Mouse (Mus musculus): ENCODE data around the gene Amer2. TPM values are rescaled to one million over a fixed set of nuclear protein-coding genes. Genes with fewer than 3 reads are reported as not detected.

The Amer2 gene
- total RNA-seq, 4 experiments from 2014 or later = 4.4 to 5.9 (median 4.6) TPM

GRCm38 (mm10) chr14:60386591-60387501, 13.8 kb downstream of the Amer2 start:
- no peak for DNase-seq

DNA sequence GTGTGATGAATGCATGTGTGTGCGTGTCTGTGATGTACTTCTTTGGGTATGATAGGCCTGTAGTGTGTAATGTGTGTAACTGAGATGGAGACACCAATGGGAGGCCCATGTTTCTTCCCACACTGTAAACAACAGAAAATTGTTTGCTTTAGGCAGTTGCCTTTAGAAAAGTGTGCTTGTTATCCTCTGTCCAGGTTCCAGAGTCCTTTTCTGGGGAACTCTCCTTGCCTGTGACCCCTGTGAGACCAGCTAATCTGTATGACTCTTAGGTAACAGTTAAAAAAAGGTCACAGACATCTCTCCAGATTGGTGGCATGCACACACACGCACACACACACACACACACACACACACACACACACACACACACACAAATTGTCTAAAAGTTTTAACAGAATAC, 15.3 kb downstream of the Amer2 start:
- DNase-seq = no peak

- no peak for DNase-seq
These were observed 19.1 kb downstream of the Amer2 start for GRCm38 (mm10) chr14:60392202-60392601.

DNA sequence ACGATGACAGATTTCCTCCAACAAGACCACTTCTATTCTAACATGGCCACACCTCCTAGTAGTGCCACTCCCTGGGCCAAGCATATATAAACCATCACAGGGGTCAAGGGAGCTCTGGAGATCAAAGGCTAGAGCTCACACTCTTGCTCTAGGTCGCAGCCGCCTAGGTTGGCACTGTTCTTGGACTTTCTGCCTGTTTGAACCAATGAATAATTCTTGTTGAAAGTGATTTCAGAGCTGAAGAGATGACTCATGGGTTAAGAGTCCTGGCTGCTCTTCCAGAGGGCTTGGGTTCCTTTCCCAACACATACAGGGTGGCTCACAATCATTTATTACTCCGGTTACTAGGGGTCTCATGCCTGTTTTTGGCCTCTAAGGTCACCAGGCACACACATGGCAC, 24.3 kb downstream of the Amer2 start:
- no peak for DNase-seq

DNA sequence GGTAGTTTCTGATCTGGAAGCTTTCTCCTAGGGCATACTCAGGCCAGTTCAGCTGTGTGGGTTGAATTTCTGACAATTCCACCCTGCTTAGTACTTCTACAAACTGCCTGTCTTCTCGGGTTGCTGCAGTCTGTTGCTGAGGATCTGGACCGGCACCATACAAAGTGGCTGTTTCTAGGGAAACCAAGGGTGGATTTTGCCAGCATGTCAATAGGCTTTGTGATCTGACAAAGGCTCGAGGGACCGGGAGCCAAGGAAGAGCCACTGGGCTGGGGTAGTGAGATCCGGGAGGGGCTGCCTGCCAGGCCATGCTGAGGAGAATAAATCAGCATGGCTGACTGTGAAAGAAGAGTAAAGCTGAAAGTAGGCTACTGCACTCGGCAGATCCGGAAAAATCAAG, 25.8 kb downstream of the Amer2 start:
- no peak for DNase-seq

- DNase-seq = no peak
These were observed 30.2 kb downstream of the Amer2 start for GRCm38 (mm10) chr14:60403228-60403627.

DNA sequence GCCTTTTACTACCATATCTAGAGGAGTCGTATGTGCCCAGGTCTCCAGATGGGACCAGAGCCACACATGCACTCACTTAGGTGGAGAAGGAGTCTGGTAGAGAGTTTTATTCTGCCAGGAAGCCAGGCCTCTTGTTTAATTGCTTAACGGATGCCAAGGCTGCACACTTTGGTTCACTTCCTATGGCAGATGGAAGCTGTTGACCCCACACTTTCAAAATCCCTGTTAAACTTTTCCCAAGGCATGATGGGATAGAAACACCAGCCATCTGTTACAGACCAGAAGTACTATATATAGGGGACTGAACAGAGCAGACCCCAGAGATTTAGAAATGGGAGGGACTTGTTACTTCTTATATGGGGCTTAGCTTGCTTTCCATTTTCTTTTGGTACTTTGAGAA, 32.8 kb downstream of the Amer2 start:
- DNase-seq = no peak

GRCm38 (mm10) chr14:60406543-60406942, 33.5 kb downstream of the Amer2 start:
- no peak for DNase-seq

GRCm38 (mm10) chr14:60407319-60407718, 34.3 kb downstream of the Amer2 start:
- no peak for DNase-seq

- DNase-seq = no peak
These were observed 36.8 kb downstream of the Amer2 start for GRCm38 (mm10) chr14:60409702-60410491.

DNA sequence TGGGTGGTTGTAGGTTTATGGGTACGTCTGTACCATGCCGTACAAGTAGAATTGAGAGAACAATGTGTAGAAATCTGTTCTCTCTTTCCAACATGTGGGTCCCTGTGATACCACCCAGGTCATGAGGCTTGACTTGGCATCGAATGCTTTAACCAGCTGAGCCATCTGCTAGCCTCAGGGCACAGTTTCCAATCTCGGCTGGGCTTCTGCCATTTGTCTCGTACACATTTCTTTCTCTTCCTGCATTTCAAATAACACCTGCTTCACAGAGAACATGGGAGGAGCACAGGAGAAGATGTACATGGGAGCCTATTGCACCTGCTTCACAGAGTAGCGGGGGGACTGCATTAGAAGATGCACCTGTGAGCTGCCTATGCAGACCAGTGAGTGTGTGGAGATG, 38.2 kb downstream of the Amer2 start:
- no peak for DNase-seq

DNA sequence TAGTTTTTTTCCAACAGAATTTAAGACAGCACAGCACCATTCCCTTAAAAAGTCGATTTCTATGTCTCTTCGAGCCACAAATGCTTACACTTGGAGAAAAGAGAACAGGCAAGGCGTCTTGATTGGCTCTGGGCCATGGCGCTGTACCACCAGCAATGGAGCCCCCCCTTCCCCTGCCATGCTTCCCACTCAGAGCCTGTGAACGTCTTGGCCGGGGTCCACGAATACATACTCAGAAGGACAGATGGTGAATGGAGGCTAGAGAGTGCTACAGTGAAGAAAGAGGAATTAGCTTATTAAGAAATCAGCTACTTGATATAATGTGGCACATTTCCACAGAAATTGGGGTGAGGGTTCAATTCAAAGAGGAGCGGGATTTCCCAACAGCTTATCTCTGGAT, 41.6 kb downstream of the Amer2 start:
- DNase-seq = no peak

DNA sequence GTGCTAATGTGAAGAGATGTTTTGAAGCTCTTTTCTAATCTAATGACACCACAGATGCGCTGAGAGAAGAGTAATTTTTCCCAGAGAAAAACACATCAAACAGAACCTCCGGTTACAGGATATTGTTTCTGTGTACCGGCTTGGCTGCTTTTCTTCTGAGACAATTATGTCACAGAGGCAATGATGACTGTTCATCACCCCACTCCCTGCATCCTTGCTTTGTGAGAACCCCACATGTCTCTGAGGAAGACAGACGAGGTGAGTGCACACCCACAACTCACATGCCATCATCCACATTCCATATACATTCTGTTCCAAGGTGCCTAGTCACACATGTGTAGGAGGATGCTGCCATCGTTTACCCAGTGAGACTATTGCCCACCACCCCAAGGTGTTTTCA, 44.9 kb downstream of the Amer2 start:
- no peak for DNase-seq

GRCm38 (mm10) chr14:60422920-60423319, 49.9 kb downstream of the Amer2 start:
- no peak for DNase-seq

GRCm38 (mm10) chr14:60424174-60424573, 51.1 kb downstream of the Amer2 start:
- DNase-seq = no peak

DNA sequence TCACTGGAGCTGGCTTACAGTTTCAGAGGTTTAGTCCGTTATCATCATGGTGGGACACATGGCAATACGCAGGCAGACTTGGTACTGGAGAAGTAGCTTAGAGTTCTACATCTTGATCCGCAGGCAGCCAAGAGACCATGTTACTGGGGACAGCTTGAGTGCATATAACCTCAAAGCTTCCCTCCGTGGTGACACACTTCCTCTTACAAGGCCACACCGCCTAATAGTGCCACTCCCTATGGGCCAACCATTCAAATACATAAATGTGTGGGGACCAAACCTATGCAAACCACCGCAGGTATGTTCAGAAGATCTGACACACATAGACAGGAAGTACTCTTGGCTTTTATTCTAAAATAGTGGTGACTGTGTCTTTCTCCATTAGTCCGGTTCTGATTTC, 52.5 kb downstream of the Amer2 start:
- no peak for DNase-seq

DNA sequence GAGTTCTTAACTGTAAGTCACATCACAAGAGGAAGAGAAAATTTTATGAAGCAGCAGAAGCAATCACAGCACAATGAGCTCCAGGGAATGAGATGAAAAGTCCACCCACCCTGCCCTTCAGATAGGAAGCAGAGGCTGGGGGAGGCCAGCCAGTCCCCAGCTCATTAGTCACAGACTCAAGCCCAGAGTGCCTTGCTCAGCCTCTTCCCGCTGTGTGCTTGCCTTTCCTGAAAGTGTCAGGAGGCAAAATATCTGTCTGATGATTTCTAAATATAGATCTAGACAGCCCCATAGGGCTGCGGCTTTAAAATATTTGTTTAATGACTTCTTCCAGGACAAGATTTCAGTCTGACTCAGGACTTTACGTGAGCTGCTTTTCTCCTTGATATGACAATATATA, 54.8 kb downstream of the Amer2 start:
- no peak for DNase-seq

DNA sequence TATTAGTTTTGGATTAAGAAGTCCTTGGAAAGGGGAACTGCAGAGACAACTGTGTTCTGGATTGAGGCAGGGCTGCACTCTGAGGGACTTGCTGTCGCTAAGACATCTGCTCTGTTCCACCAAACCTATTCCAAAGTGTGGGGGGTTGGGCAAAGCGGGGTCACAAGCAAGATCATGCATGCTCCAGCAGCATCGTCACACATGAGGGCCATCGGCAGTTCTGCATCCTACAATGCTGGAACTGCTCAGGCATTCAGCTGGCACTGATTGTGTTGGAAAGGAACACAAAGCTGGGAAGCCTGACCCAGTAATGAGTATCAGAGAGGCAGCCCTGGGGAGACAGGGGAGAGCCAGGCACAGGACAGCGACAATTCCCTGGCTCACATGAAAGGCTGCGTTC, 56.5 kb downstream of the Amer2 start:
- no peak for DNase-seq

- no peak for DNase-seq
These were observed 58.5 kb downstream of the Amer2 start for GRCm38 (mm10) chr14:60431515-60431914.

DNA sequence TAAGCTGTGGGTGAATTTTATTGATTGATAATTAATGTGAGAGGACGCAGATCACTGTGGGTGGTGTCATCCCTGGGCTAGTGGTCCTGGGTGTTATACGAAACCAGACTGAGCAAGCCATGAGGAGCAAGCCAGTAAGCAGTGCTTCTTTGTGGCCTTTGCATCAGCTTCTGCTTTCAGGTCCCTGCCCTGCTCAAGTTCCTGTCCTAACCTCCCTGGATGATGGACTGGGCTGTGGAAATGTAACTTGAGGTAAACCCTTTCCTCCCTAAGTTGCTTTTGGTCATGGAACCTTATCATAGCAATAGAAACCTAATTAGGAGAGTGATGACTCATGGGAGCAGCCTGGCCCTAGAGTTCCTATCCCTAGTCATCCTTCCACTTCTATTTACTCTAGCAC, 59.1 kb downstream of the Amer2 start:
- no peak for DNase-seq

- DNase-seq = peak; percentile 8
These were observed 62.5 kb downstream of the Amer2 start for GRCm38 (mm10) chr14:60435515-60435914.

DNA sequence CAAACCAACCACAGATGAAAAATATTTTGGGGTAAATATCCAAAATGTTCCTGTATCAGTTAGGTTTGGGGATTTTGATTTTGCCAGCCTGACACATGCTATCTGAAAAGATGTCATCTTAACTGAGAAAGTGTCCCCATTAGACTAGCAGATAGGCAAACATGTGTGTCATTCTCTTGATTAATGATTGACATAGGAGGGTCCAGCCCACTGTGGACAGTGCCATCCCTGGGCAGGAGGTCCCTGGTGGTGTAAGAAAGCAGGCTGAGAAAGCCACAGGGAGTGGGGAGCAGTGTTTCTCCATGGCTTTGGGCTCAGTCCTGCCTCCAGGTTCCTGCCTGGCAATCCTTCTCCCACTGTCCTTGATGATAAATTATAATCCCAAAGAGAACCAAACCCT, 63.3 kb downstream of the Amer2 start:
- no peak for DNase-seq

All from adrenal gland, adult 8-10 months (tissue).